Mouse (Mus musculus): ENCODE measurements around the gene Gfer. TPM values are rescaled to one million over a fixed set of nuclear protein-coding genes. Genes with fewer than 3 reads are reported as not detected.

Gfer gene
- polyA plus RNA-seq, 1 experiment, result 47.7 TPM

- peaks cover 6% of the 10 kb centered on the region for H3K79me2 ChIP-seq (ENCODE audit: control insufficient read depth, insufficient read depth)
- no peak for TF ChIP-seq MAX (IDR thresholded peaks at IDR 0.05; ENCODE audit: low read depth)
- no peak for TF ChIP-seq E2F4 (IDR thresholded peaks at IDR 0.05; ENCODE audit: insufficient read depth)
- no peak for TF ChIP-seq POLR2AphosphoS2 (IDR thresholded peaks at IDR 0.05; ENCODE audit: insufficient read length, low read depth)
- TF ChIP-seq CEBPB (IDR thresholded peaks at IDR 0.05; ENCODE audit: insufficient read depth, poor library complexity, severe bottlenecking), result no peak
- no peak overlapping the region for H3K4me2 ChIP-seq (ENCODE audit: low read depth)
- no peaks in the 10 kb centered on the region for H3K36me3 ChIP-seq (ENCODE audit: control insufficient read depth, insufficient read depth)
- no peak overlapping the region for H3K4me3 ChIP-seq
- H3K27me3 ChIP-seq (ENCODE audit: control insufficient read depth, insufficient read depth, insufficient read length), result no peaks in the 10 kb centered on the region
- H3ac ChIP-seq (ENCODE audit: control insufficient read depth, insufficient read length), result no peak overlapping the region
These were observed 44.0 kb upstream of the Gfer start for GRCm38 (mm10) chr17:24739926-24740325.

GRCm38 (mm10) chr17:24738238-24738637 is 42.3 kb upstream of the Gfer start:
- Histone ChIP-seq H3K4me3 (no peak overlapping the region), H3K36me3 (ENCODE audit: control insufficient read depth, insufficient read depth) (no peaks in the 10 kb centered on the region)
- TF ChIP-seq TCF3 (IDR thresholded peaks at IDR 0.05; ENCODE audit: insufficient read length, low read depth), result no peak
- TF ChIP-seq E2F4 (IDR thresholded peaks at IDR 0.05; ENCODE audit: insufficient read depth), result no peak
- no peak for TF ChIP-seq MAX (IDR thresholded peaks at IDR 0.05; ENCODE audit: low read depth)
- TF ChIP-seq CEBPB (IDR thresholded peaks at IDR 0.05; ENCODE audit: insufficient read depth, poor library complexity, severe bottlenecking), result no peak
- TF ChIP-seq USF1 (IDR thresholded peaks at IDR 0.05; ENCODE audit: low read depth), result no peak
- TF ChIP-seq MYOG (IDR thresholded peaks at IDR 0.05; ENCODE audit: control insufficient read depth in 1 of 3, insufficient read depth in 1 of 3, insufficient read length in 2 of 3, low read depth in 2 of 3), result no peak
- TF ChIP-seq TCF12 (IDR thresholded peaks at IDR 0.05; ENCODE audit: insufficient read depth, poor library complexity, severe bottlenecking), result no peak
- TF ChIP-seq REST (IDR thresholded peaks at IDR 0.05; ENCODE audit: insufficient read depth, insufficient read length), result no peak
- TF ChIP-seq POLR2A (IDR thresholded peaks at IDR 0.05; ENCODE audit: insufficient read length, low read depth), result no peak
- no peak for TF ChIP-seq POLR2AphosphoS2 (IDR thresholded peaks at IDR 0.05; ENCODE audit: insufficient read length, low read depth)
- no peak for TF ChIP-seq MYOD1 (IDR thresholded peaks at IDR 0.05; ENCODE audit: control insufficient read depth in 1 of 3, insufficient read length in 2 of 3, low read depth in 2 of 3)
- TF ChIP-seq SRF (IDR thresholded peaks at IDR 0.05; ENCODE audit: control insufficient read depth, insufficient read length, low read depth), result no peak

GRCm38 (mm10) chr17:24737135-24737810 is 41.3 kb upstream of the Gfer start:
- Histone ChIP-seq H3K4me2 (ENCODE audit: low read depth) (peak overlapping the region; percentile 92), H3K36me3 (ENCODE audit: control insufficient read depth, insufficient read depth) (no peaks in the 10 kb centered on the region), H3K27me3 (ENCODE audit: control insufficient read depth, insufficient read depth, insufficient read length) (no peaks in the 10 kb centered on the region), H3K79me2 (ENCODE audit: control insufficient read depth, insufficient read depth) (peaks cover 6% of the 10 kb centered on the region), H3K4me3 (peak overlapping the region; percentile 53), H3ac (ENCODE audit: control insufficient read depth, insufficient read length) (peak overlapping the region; percentile 49)
- TF ChIP-seq USF1 (IDR thresholded peaks at IDR 0.05; ENCODE audit: low read depth) (no peak), TCF3 (IDR thresholded peaks at IDR 0.05; ENCODE audit: insufficient read length, low read depth) (no peak), E2F4 (IDR thresholded peaks at IDR 0.05; ENCODE audit: insufficient read depth) (no peak), MYOG (IDR thresholded peaks at IDR 0.05; ENCODE audit: control insufficient read depth in 1 of 3, insufficient read depth in 1 of 3, insufficient read length in 2 of 3, low read depth in 2 of 3) (no peak), REST (IDR thresholded peaks at IDR 0.05; ENCODE audit: insufficient read depth, insufficient read length) (no peak), MYOD1 (IDR thresholded peaks at IDR 0.05; ENCODE audit: control insufficient read depth in 1 of 3, insufficient read length in 2 of 3, low read depth in 2 of 3) (no peak), POLR2A (IDR thresholded peaks at IDR 0.05; ENCODE audit: insufficient read length, low read depth) (no peak), POLR2AphosphoS2 (IDR thresholded peaks at IDR 0.05; ENCODE audit: insufficient read length, low read depth) (no peak), SRF (IDR thresholded peaks at IDR 0.05; ENCODE audit: control insufficient read depth, insufficient read length, low read depth) (no peak), TCF12 (IDR thresholded peaks at IDR 0.05; ENCODE audit: insufficient read depth, poor library complexity, severe bottlenecking) (no peak), CEBPB (IDR thresholded peaks at IDR 0.05; ENCODE audit: insufficient read depth, poor library complexity, severe bottlenecking) (no peak), MAX (IDR thresholded peaks at IDR 0.05; ENCODE audit: low read depth) (no peak)

More at GRCm38 (mm10) chr17:24738238-24738637, 42.3 kb upstream of the Gfer start:
- Histone ChIP-seq H3K4me2 (ENCODE audit: low read depth) (no peak overlapping the region), H3ac (ENCODE audit: control insufficient read depth, insufficient read length) (no peak overlapping the region), H3K79me2 (ENCODE audit: control insufficient read depth, insufficient read depth) (peaks cover 6% of the 10 kb centered on the region), H3K27me3 (ENCODE audit: control insufficient read depth, insufficient read depth, insufficient read length) (no peaks in the 10 kb centered on the region)

- peak; percentile 78 for TF ChIP-seq POLR2AphosphoS2 (IDR thresholded peaks at IDR 0.05; ENCODE audit: insufficient read length, low read depth)
- TF ChIP-seq POLR2A (IDR thresholded peaks at IDR 0.05; ENCODE audit: insufficient read length, low read depth), result peak; percentile 77
- no peak for TF ChIP-seq MYOD1 (IDR thresholded peaks at IDR 0.05; ENCODE audit: control insufficient read depth in 1 of 3, insufficient read length in 2 of 3, low read depth in 2 of 3)
- peaks cover 6% of the 10 kb centered on the region for H3K79me2 ChIP-seq (ENCODE audit: control insufficient read depth, insufficient read depth)
These were observed 40.5 kb upstream of the Gfer start, which contains the start of gene Msrb1 for GRCm38 (mm10) chr17:24736330-24737051. Gene Msrb1 (plus strand): TSS chr17:24736642.

GRCm38 (mm10) chr17:24735446-24735845 is 39.5 kb upstream of the Gfer start:
- Histone ChIP-seq H3K4me3 (peak overlapping the region; percentile 53), H3K27me3 (ENCODE audit: control insufficient read depth, insufficient read depth, insufficient read length) (no peaks in the 10 kb centered on the region), H3ac (ENCODE audit: control insufficient read depth, insufficient read length) (no peak overlapping the region), H3K36me3 (ENCODE audit: control insufficient read depth, insufficient read depth) (no peaks in the 10 kb centered on the region), H3K79me2 (ENCODE audit: control insufficient read depth, insufficient read depth) (peaks cover 6% of the 10 kb centered on the region), H3K4me2 (ENCODE audit: low read depth) (peak overlapping the region; percentile 86)
- no peak for TF ChIP-seq MYOG (IDR thresholded peaks at IDR 0.05; ENCODE audit: control insufficient read depth in 1 of 3, insufficient read depth in 1 of 3, insufficient read length in 2 of 3, low read depth in 2 of 3)
- TF ChIP-seq E2F4 (IDR thresholded peaks at IDR 0.05; ENCODE audit: insufficient read depth), result no peak
- no peak for TF ChIP-seq TCF12 (IDR thresholded peaks at IDR 0.05; ENCODE audit: insufficient read depth, poor library complexity, severe bottlenecking)
- TF ChIP-seq POLR2AphosphoS2 (IDR thresholded peaks at IDR 0.05; ENCODE audit: insufficient read length, low read depth), result no peak

More at GRCm38 (mm10) chr17:24736330-24737051, 40.5 kb upstream of the Gfer start, which contains the start of gene Msrb1:
- Histone ChIP-seq H3K4me2 (ENCODE audit: low read depth) (peak within 1 kb of the TSS; percentile 92), H3K36me3 (ENCODE audit: control insufficient read depth, insufficient read depth) (no peaks in the 10 kb centered on the region), H3ac (ENCODE audit: control insufficient read depth, insufficient read length) (peak within 1 kb of the TSS; percentile 49), H3K4me3 (peak within 1 kb of the TSS; percentile 53), H3K27me3 (ENCODE audit: control insufficient read depth, insufficient read depth, insufficient read length) (no peaks in the 10 kb centered on the region)

Data from myocyte (in vitro differentiated cells).